Mouse (Mus musculus) embryonic fibroblast, embryonic 13.5 days (primary cell): ENCODE measurements at regions not wholly inside any gene's neighbourhood (a gene's known extent, or its start where the extent isn't known, plus 50 kb on each side); places are given as distances from the start of the nearest gene placed in this dataset.

Experiments used
- CTCF ChIP-seq: IDR thresholded peaks from 2 replicates; pipeline ENCODE4 v1.5.1; 2011; ENCODE audit warnings: mild to moderate bottlenecking, control low read depth, low read length, moderate library complexity, borderline replicate concordance; ENCODE audit not compliant: insufficient read depth
- POLR2A ChIP-seq: IDR thresholded peaks from 2 replicates; pipeline ENCODE4 v1.6.1; 2011; ENCODE audit warnings: low read depth, mild to moderate bottlenecking, control low read depth, low read length, moderate library complexity

GRCm38 (mm10) chr1:83803345-83804041 is 395.5 kb upstream of the Sphkap start:
- TF ChIP-seq CTCF (no peak), POLR2A (no peak)
